24 mouse cellular contexts compared by ENCODE assay signal in genomic region chr17:93598181-93598685, GRCm38 (mm10).
DNase-seq lines count a peak whose midpoint lies in the region; ATAC-seq and TF ChIP-seq lines count a peak whose summit lies in the region.
"Had no signal": no experiment of that assay in that cellular context is flagged by ENCODE, and none has a peak within 500 bp of the region (broad histone marks: within the 10 kb centered on the region; RNA-seq: fewer than 3 reads in every experiment).

No protein-coding gene starts in this region.

- DNase-seq in forebrain, postnatal 0 days = peak; percentile 22
- no peak for DNase-seq in forebrain, embryonic 10.5 days (ENCODE audit: extremely low spot score, low spot score)
- peak; percentile 6 for DNase-seq in layer of hippocampus, adult 11-12 months (ENCODE audit: low spot score)
- no peak for DNase-seq in layer of hippocampus, postnatal 10 days (ENCODE audit: low spot score in 2 of 2)
- DNase-seq in left cerebral cortex, adult 9 months (ENCODE audit: low spot score in 2 of 2) = peak; percentile 6 to 9
- DNase-seq in left cerebral cortex, adult 8-10 months (ENCODE audit: low spot score in 2 of 2) = no peak
- peak; percentile 72 for DNase-seq in telencephalon, adult 2 months (ENCODE audit: low read depth, low spot score)
- DNase-seq: adrenal gland, adult 8-10 months; adrenal gland, postnatal 36 days; B cell, adult 2 months; cerebellum, adult 11-12 months; cerebellum, adult 9-11 months; cerebellum, postnatal 36 days; gastrocnemius, postnatal 10 days; heart, adult 18-20 months; heart, postnatal 10 days; heart, postnatal 4 days had no signal

- no peak overlapping the region for H3K4me3 ChIP-seq in forebrain, postnatal 0 days (ENCODE audit: low read depth, low read length)
- H3K4me3 ChIP-seq in forebrain, embryonic 10.5 days = no peak overlapping the region
- H3K4me3 ChIP-seq: embryonic facial prominence, embryonic 13.5 days; forebrain, embryonic 13.5 days; heart, embryonic 10.5 days; hindbrain, embryonic 12.5 days had no signal

- H3K4me1 ChIP-seq in forebrain, postnatal 0 days (ENCODE audit: insufficient read depth) = no peaks in the 10 kb centered on the region
- H3K4me1 ChIP-seq in forebrain, embryonic 10.5 days = no peaks in the 10 kb centered on the region
- H3K4me1 ChIP-seq: embryonic facial prominence, embryonic 13.5 days; forebrain, embryonic 13.5 days; heart, embryonic 10.5 days; hindbrain, embryonic 12.5 days had no signal

- TF ChIP-seq CTCF in forebrain, postnatal 0 days (IDR thresholded peaks at IDR 0.05; ENCODE audit: low read depth) = no peak

- ATAC-seq in forebrain, postnatal 0 days = peak; percentile 66
- ATAC-seq: CD4-positive, CD25-positive, alpha-beta regulatory T cell, adult 4 months; forebrain, embryonic 13.5 days; hindbrain, embryonic 16.5 days had no signal

- H3K9me3 ChIP-seq in forebrain, postnatal 0 days (ENCODE audit: low read length) = no peaks in the 10 kb centered on the region
- H3K9me3 ChIP-seq in forebrain, embryonic 10.5 days = no peaks in the 10 kb centered on the region
- H3K9me3 ChIP-seq: forebrain, embryonic 13.5 days; G1E; heart, embryonic 10.5 days; hindbrain, embryonic 12.5 days had no signal

- H3K27ac ChIP-seq in forebrain, postnatal 0 days (ENCODE audit: low read depth, low read length) = no peak overlapping the region
- H3K27ac ChIP-seq in forebrain, embryonic 10.5 days = no peak overlapping the region
- H3K27ac ChIP-seq: embryonic facial prominence, embryonic 13.5 days; forebrain, embryonic 13.5 days; heart, embryonic 10.5 days; hindbrain, embryonic 12.5 days had no signal

- no peak overlapping the region for H3K4me2 ChIP-seq in forebrain, postnatal 0 days (ENCODE audit: low read depth)
- H3K4me2 ChIP-seq: embryonic facial prominence, embryonic 13.5 days; forebrain, embryonic 13.5 days; hindbrain, embryonic 12.5 days had no signal

- no peaks in the 10 kb centered on the region for H3K36me3 ChIP-seq in forebrain, postnatal 0 days (ENCODE audit: insufficient read depth)
- no peaks in the 10 kb centered on the region for H3K36me3 ChIP-seq in forebrain, embryonic 10.5 days (replicated peaks)
- H3K36me3 ChIP-seq: embryonic facial prominence, embryonic 13.5 days; G1E; heart, embryonic 10.5 days; hindbrain, embryonic 12.5 days had no signal

- H3K27me3 ChIP-seq in forebrain, postnatal 0 days (ENCODE audit: insufficient read depth, low read length) = no peaks in the 10 kb centered on the region
- H3K27me3 ChIP-seq in forebrain, embryonic 10.5 days (ENCODE audit: poor library complexity, severe bottlenecking) = no peaks in the 10 kb centered on the region
- H3K27me3 ChIP-seq: embryonic facial prominence, embryonic 13.5 days; forebrain, embryonic 13.5 days; hindbrain, embryonic 12.5 days had no signal

- WGBS in forebrain, postnatal 0 days = 76% methylated on average over 2 of the region's 2 CpGs
- WGBS in forebrain, embryonic 10.5 days = 99% methylated on average over 2 of the region's 2 CpGs

- no peak overlapping the region for H3K9ac ChIP-seq in forebrain, postnatal 0 days
- H3K9ac ChIP-seq: embryonic facial prominence, embryonic 13.5 days; forebrain, embryonic 13.5 days; hindbrain, embryonic 12.5 days had no signal

Comparison
In these comparisons a context has a peak if more than half of its experiments do, and no peak if none do; other contexts are left out.
1. DNase-seq: peak in forebrain, postnatal 0 days (single experiment), layer of hippocampus, adult 11-12 months (single experiment), left cerebral cortex, adult 9 months (2 of 2) and telencephalon, adult 2 months (single experiment); none in forebrain, embryonic 10.5 days (single experiment), layer of hippocampus, postnatal 10 days (0 of 2) and left cerebral cortex, adult 8-10 months (0 of 2).